Mouse (Mus musculus) hematopoietic multipotent progenitor cell, adult 10-12 weeks (in vitro differentiated cells): ENCODE measurements around the gene Lrch2. TPM values are rescaled to one million over a fixed set of nuclear protein-coding genes. Genes with fewer than 3 reads are reported as not detected.

Experiments used
- polyA plus RNA-seq: library from polyadenylated mRNA; stranded (reverse); fragments of >175 nt; gene quantifications from 2 replicates; pipeline ENCODE4 v1.2.3, GENCODE M21; 2012; ENCODE audit warnings: low replicate concordance

The Lrch2 gene
- polyA plus RNA-seq, result 0.03 and 0.04 TPM in 2 replicates

DNA sequence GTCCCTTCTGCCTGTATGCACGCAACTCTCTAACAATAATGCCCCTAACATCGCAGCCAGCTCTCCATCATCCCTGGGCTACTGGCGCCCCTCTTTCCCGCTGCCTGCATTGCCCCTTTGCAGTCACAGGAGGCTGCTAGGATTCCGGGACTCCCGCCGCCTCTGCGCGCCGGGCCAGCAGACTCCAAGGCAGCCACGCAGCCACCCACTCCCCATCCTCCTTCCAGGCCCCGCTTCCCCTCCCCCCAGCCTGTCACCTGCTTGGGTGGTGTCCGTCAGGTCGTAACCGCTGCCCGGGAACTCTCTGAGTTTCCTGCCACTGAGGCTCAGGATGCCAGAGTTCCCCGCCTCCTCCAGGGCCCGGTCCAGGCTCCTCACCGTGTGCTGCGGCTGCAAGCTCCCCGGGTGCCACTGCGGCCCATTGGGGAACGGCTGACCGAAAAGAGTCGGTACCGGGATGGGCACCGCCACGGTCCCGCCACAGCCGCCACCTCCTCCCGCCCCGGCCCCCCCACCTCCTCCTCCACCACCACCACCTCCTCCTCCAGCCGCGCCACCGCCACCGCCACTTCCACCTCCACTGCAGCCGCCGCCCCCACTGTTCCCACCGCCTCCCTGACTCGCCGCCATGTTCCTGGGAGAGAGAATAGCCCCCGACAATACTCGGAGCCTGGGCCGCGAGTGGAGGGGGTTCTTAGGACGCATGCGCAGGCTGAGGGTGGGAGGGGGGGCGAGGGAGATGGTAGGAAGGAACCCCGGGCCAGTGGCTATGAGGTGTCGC, at the start of gene Lrch2:
Gene Lrch2 (minus strand): TSS at position 661 of the 781 bp plus-strand sequence.

DNA sequence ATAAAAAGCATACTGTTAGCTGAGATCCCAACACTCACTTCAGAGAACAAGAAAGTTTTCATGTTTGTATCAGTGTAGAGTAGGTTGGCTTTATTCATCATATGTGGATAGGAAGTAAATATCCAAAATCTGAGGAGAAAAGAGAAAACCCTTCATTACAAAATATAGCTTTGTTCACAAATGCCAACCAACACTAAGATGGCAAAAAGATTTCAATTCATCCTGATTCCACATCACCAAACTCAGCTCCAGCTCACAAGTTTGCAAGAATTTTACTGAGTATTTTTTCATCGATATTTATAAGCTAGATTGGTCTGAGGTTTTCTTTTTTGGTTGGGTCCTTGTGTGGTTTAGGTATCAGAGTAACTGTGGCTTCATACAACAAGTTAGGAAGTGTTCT, 100.3 kb downstream of the Lrch2 start, which contains the start of gene Vmn1r239-ps:
Gene Vmn1r239-ps (minus strand): TSS at position 101 of the 400 bp plus-strand sequence.

DNA sequence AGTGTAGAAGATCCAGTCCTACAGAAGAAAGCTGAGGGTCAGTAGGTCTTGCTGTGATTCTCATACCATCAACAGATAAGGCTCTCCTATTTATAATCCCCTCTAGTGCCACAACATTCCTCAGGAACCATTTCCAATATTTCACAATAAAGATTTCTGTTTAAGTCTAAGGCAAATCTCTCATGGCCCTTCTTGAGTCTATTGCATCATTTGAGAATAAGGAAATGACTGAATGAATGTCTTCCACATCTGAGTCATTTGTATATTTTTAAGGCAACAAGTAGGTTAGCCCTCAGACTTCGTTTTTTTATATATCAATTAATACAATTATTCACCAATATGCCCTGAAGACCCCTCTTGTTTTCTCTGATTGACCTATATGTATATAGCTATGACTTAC, 124.8 kb downstream of the Lrch2 start, which contains the start of gene Il13ra2:
Gene Il13ra2 (minus strand): TSS at position 64 of the 400 bp plus-strand sequence.

Other genes with a start within 250 kb of the Lrch2 start
- gene Il13ra2, start 124.9 kb downstream of the Lrch2 start, polyA plus RNA-seq, result 0.08 TPM in 1 of 2 replicates, not detected in the other
- not detected in 2 replicates for gene Vmn1r239-ps, start 100.4 kb downstream of the Lrch2 start, polyA plus RNA-seq
- not detected in 2 replicates for gene Gm15128, start 211.9 kb upstream of the Lrch2 start, polyA plus RNA-seq